Mouse (Mus musculus) neural tube, embryonic 14.5 days (tissue): ENCODE measurements around the gene Cux2. TPM values are rescaled to one million over a fixed set of nuclear protein-coding genes. Genes with fewer than 3 reads are reported as not detected.

ENCODE experiments used
- ATAC-seq: fragments of 200-750 bp; cut with Nextera tagmentation; 2 replicates; pipeline ENCODE4 v1.8.0; 2017; ENCODE audit warnings: low read depth, mild to moderate bottlenecking, moderate TSS enrichment, moderate library complexity
- H3K27ac ChIP-seq: fragments of 300-500 bp; sonication (generic); 2 replicates; pipeline ENCODE4 v1.5.1; 2014; ENCODE audit warnings: low read depth, mild to moderate bottlenecking, control low read depth, low read length, moderate library complexity, mixed read lengths
- H3K27me3 ChIP-seq: fragments of 300-500 bp; sonication (generic); 2 replicates; pipeline ENCODE4 v1.6.1; 2014; ENCODE audit warnings: low read length; ENCODE audit not compliant: control insufficient read depth, insufficient read depth
- H3K36me3 ChIP-seq: fragments of 300-500 bp; sonication (generic); 2 replicates; pipeline ENCODE4 v1.6.1; 2014; ENCODE audit warnings: low read length, mixed read lengths; ENCODE audit not compliant: control insufficient read depth, insufficient read depth
- H3K4me1 ChIP-seq: fragments of 300-500 bp; sonication (generic); 2 replicates; pipeline ENCODE4 v1.6.1; 2014; ENCODE audit warnings: low read length; ENCODE audit not compliant: control insufficient read depth, insufficient read depth
- H3K4me2 ChIP-seq: fragments of 300-500 bp; sonication (generic); 2 replicates; pipeline ENCODE4 v1.6.1; 2014; ENCODE audit warnings: mild to moderate bottlenecking, low read depth, low read length, control low read depth
- H3K4me3 ChIP-seq: fragments of 300-500 bp; sonication (generic); 2 replicates; pipeline ENCODE4 v1.5.1; 2014; ENCODE audit warnings: low read depth, low read length, control low read depth, mixed read lengths
- H3K9ac ChIP-seq: fragments of 300-500 bp; sonication (generic); replicated peaks from 2 replicates; pipeline ENCODE4 v1.6.1; 2014; ENCODE audit warnings: low read depth, mild to moderate bottlenecking, control low read depth, low read length, mixed read lengths
- H3K9me3 ChIP-seq: fragments of 300-500 bp; sonication (generic); 2 replicates; pipeline ENCODE4 v1.6.1; 2016; ENCODE audit warnings: low read length; ENCODE audit not compliant: control insufficient read depth
- WGBS: fragments of 180-500 bp; shearing (Covaris S2); extraction: QIAGEN DNeasy Blood & Tissue Kit; methylation state at CpG from one replicate; pipeline ENCODE4 v1.1.7; 2014; 5-methylcytosine and 5-hydroxymethylcytosine counted together
- polyA plus RNA-seq: library from polyadenylated mRNA; unstranded; fragments of >200 nt; fragmentation: Nextera tagmentation; extraction: Ambion mirVana; gene quantifications from 2 replicates; pipeline ENCODE4 v1.2.1, GENCODE M21; 2014

Cux2 gene
- polyA plus RNA-seq, 1 experiment from 2014 or later, result 31.3 TPM

GRCm38 (mm10) chr5:121972680-121973192, 77.2 kb downstream of the Cux2 start:
- peaks cover 36% of the 10 kb centered on the region for H3K4me1 ChIP-seq
- 0 out of 2 replicates have a peak overlapping the region, but pooled peaks have one; percentile 21 for H3K4me2 ChIP-seq
- no peak overlapping the region for H3K9ac ChIP-seq
- WGBS, result 6% methylated on average over 23 of the region's 23 CpGs
- peak overlapping the region; percentile 29 for H3K27ac ChIP-seq
- H3K9me3 ChIP-seq, result no peaks in the 10 kb centered on the region
- no peaks in the 10 kb centered on the region for H3K36me3 ChIP-seq
- no peaks in the 10 kb centered on the region for H3K27me3 ChIP-seq
- H3K4me3 ChIP-seq, result no peak overlapping the region
- peak; percentile 42; the same call in 1 of the 2 replicates for ATAC-seq

DNA sequence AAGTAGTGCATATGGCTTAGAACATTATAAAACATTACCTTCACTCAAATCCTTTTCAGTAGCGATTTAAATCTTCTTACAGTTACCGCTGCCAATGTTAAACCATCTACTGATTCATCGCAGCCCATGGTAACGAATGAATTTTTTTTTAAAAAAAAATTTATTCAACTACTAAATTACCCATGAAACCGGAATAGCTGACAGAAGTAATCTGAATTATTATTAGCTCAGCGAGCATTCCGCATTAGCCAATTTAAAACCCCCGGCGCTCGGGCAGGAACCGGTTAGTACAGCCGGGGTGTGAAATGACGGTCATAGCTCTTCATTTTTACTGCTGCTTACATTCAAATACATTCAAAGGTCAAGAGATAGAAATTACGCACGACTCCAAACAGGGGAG, 80.9 kb downstream of the Cux2 start:
- H3K4me1 ChIP-seq, result peaks cover 42% of the 10 kb centered on the region
- no peak for ATAC-seq
- H3K4me2 ChIP-seq, result no peak overlapping the region
- WGBS, result 30% methylated on average over 15 of the region's 15 CpGs
- H3K9me3 ChIP-seq, result no peaks in the 10 kb centered on the region
- no peaks in the 10 kb centered on the region for H3K27me3 ChIP-seq
- no peak overlapping the region for H3K4me3 ChIP-seq
- H3K27ac ChIP-seq, result no peak overlapping the region; the same call in 1 of the 2 replicates
- H3K9ac ChIP-seq, result no peak overlapping the region
- no peaks in the 10 kb centered on the region for H3K36me3 ChIP-seq

DNA sequence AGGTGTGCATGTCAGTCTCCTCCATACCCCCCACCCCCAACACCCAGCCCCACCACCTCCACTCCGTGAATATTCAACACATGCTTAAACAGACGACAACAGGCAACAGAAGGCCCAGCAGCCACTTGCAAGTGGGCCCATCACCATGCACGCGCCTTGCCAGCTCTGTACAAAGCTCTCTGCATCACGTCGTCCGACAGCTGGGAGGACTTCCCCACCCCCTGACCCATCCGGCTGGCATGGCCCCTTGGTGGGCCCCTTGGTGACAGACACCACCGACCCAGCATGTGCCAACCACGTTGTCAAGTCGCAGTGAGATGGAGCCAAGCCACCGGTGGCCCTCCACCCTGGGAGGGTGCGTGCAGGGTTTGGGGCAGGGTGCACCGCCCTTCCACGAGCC, 81.5 kb downstream of the Cux2 start:
- 40% methylated on average over 15 of the region's 15 CpGs for WGBS
- no peaks in the 10 kb centered on the region for H3K36me3 ChIP-seq
- H3K4me3 ChIP-seq, result no peak overlapping the region
- H3K27me3 ChIP-seq, result no peaks in the 10 kb centered on the region
- H3K4me2 ChIP-seq, result no peak overlapping the region
- no peaks in the 10 kb centered on the region for H3K9me3 ChIP-seq
- peaks cover 36% of the 10 kb centered on the region for H3K4me1 ChIP-seq
- no peak overlapping the region for H3K9ac ChIP-seq
- ATAC-seq, result peak; percentile 38; the same call in 1 of the 2 replicates
- 0 out of 2 replicates have a peak overlapping the region, but pooled peaks have one; percentile 7 for H3K27ac ChIP-seq

GRCm38 (mm10) chr5:121967520-121967919, 82.4 kb downstream of the Cux2 start:
- Histone ChIP-seq H3K27ac (no peak overlapping the region), H3K9ac (no peak overlapping the region), H3K4me2 (no peak overlapping the region), H3K4me1 (peaks cover 30% of the 10 kb centered on the region; the same call in 1 of the 2 replicates), H3K9me3 (no peaks in the 10 kb centered on the region), H3K4me3 (no peak overlapping the region), H3K27me3 (no peaks in the 10 kb centered on the region), H3K36me3 (no peaks in the 10 kb centered on the region)
- no peak for ATAC-seq
- 86% methylated on average over 5 of the region's 5 CpGs for WGBS

- Histone ChIP-seq H3K4me3 (no peak overlapping the region), H3K27me3 (no peaks in the 10 kb centered on the region), H3K9ac (no peak overlapping the region), H3K36me3 (no peaks in the 10 kb centered on the region), H3K9me3 (no peaks in the 10 kb centered on the region), H3K4me1 (peaks cover 24% of the 10 kb centered on the region; the same call in 1 of the 2 replicates), H3K4me2 (no peak overlapping the region), H3K27ac (peak overlapping the region; percentile 39; the same call in 1 of the 2 replicates)
- no peak for ATAC-seq
- 32% methylated on average over 16 of the region's 16 CpGs for WGBS
Measured at GRCm38 (mm10) chr5:121966940-121967339, 83.0 kb downstream of the Cux2 start.

DNA sequence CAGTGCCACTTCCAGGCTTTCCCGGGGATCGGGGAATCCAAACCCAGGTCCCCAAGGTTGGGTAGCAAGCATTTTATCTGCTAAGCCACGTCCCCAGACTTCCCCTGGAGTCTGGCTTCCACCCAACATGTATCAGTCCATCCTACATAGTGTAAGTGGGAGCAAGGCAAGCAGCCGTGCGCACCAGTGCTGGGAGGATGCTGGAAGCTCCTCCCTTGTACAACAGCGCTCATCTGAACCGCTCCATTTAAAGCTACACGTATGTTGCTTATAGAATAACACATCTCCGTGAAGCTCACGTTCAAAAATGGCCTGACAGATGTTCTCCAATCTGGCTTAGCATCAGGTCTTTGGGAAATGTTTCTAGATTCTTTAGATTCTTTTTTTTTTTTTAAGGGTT, 86.9 kb downstream of the Cux2 start:
- H3K36me3 ChIP-seq, result no peaks in the 10 kb centered on the region
- no peak overlapping the region for H3K9ac ChIP-seq
- H3K9me3 ChIP-seq, result no peaks in the 10 kb centered on the region
- H3K4me2 ChIP-seq, result no peak overlapping the region
- peaks cover 18% of the 10 kb centered on the region for H3K4me1 ChIP-seq
- 82% methylated on average over 10 of the region's 10 CpGs for WGBS
- no peaks in the 10 kb centered on the region for H3K27me3 ChIP-seq
- H3K4me3 ChIP-seq, result no peak overlapping the region
- H3K27ac ChIP-seq, result no peak overlapping the region
- no peak for ATAC-seq

DNA sequence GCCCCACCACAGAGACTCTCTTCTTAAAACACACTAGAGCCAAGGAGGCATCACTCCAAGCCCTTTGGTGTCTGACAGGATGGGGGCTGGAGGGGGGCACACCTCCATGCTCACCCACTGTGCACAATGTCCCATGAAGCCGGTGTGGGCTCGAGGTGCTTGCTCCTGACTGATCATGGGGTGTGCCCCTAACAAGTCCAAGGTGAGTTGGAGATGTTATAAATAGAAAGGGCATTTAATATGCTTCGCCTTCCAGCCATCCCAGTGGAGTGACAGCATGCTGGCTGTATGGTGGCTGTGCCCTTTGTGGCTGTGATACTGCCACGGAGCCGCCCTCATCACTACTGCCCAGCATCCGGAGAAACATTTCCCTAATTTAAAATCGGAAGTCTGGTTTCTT, 87.5 kb downstream of the Cux2 start:
- Histone ChIP-seq H3K4me1 (peaks cover 18% of the 10 kb centered on the region), H3K36me3 (no peaks in the 10 kb centered on the region), H3K9ac (no peak overlapping the region), H3K27ac (no peak overlapping the region), H3K4me2 (no peak overlapping the region), H3K27me3 (no peaks in the 10 kb centered on the region), H3K4me3 (no peak overlapping the region), H3K9me3 (no peaks in the 10 kb centered on the region)
- ATAC-seq, result no peak
- WGBS, result 91% methylated on average over 7 of the region's 7 CpGs

DNA sequence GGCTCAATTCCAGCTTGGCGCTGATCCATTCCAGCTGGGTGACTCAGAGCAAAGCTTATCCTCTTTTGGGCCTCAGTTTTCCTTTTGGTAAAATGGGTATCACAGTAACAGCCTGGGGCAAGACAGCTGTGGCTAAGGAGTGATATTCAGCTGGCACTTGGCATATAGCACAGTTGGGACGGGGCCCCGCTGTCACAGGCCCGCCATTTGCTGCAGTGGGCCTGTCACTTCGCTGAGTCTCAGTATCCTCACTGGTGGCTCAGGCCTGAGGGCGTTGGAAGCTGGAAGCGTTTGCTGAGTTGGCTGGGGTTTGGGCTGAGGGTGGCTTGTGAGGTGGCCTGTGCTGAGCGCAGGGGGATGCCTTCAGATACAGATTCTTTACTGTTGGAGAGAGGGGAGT, 88.6 kb downstream of the Cux2 start:
- ATAC-seq, result no peak
- Histone ChIP-seq H3K27ac (no peak overlapping the region), H3K4me1 (peaks cover 12% of the 10 kb centered on the region), H3K36me3 (no peaks in the 10 kb centered on the region), H3K27me3 (no peaks in the 10 kb centered on the region), H3K4me2 (no peak overlapping the region), H3K9me3 (no peaks in the 10 kb centered on the region), H3K4me3 (no peak overlapping the region), H3K9ac (no peak overlapping the region)
- WGBS, result 66% methylated on average over 8 of the region's 8 CpGs

- WGBS, result 44% methylated on average over 10 of the region's 10 CpGs
Measured at GRCm38 (mm10) chr5:121959688-121960087, 90.2 kb downstream of the Cux2 start.

More at GRCm38 (mm10) chr5:121959688-121960087, 90.2 kb downstream of the Cux2 start:
- no peak overlapping the region for H3K4me2 ChIP-seq
- peaks cover 12% of the 10 kb centered on the region for H3K4me1 ChIP-seq
- H3K27me3 ChIP-seq, result no peaks in the 10 kb centered on the region
- H3K36me3 ChIP-seq, result no peaks in the 10 kb centered on the region
- no peak for ATAC-seq
- no peak overlapping the region for H3K27ac ChIP-seq
- H3K4me3 ChIP-seq, result no peak overlapping the region
- no peaks in the 10 kb centered on the region for H3K9me3 ChIP-seq
- no peak overlapping the region for H3K9ac ChIP-seq
